Mouse (Mus musculus) neural tube, embryonic 14.5 days (tissue): ENCODE results near the gene Olfr1391. TPM values are rescaled to one million over a fixed set of nuclear protein-coding genes. Genes with fewer than 3 reads are reported as not detected.

Experiments used
- ATAC-seq: fragments of 200-750 bp; cut with Nextera tagmentation; 2 replicates; pipeline ENCODE4 v1.8.0; 2017; ENCODE audit warnings: low read depth, mild to moderate bottlenecking, moderate TSS enrichment, moderate library complexity
- H3K27ac ChIP-seq: fragments of 300-500 bp; sonication (generic); 2 replicates; pipeline ENCODE4 v1.5.1; 2014; ENCODE audit warnings: low read depth, mild to moderate bottlenecking, control low read depth, low read length, moderate library complexity, mixed read lengths
- H3K27me3 ChIP-seq: fragments of 300-500 bp; sonication (generic); 2 replicates; pipeline ENCODE4 v1.6.1; 2014; ENCODE audit warnings: low read length; ENCODE audit not compliant: control insufficient read depth, insufficient read depth
- H3K36me3 ChIP-seq: fragments of 300-500 bp; sonication (generic); 2 replicates; pipeline ENCODE4 v1.6.1; 2014; ENCODE audit warnings: low read length, mixed read lengths; ENCODE audit not compliant: control insufficient read depth, insufficient read depth
- H3K4me1 ChIP-seq: fragments of 300-500 bp; sonication (generic); 2 replicates; pipeline ENCODE4 v1.6.1; 2014; ENCODE audit warnings: low read length; ENCODE audit not compliant: control insufficient read depth, insufficient read depth
- H3K4me2 ChIP-seq: fragments of 300-500 bp; sonication (generic); 2 replicates; pipeline ENCODE4 v1.6.1; 2014; ENCODE audit warnings: mild to moderate bottlenecking, low read depth, low read length, control low read depth
- H3K4me3 ChIP-seq: fragments of 300-500 bp; sonication (generic); 2 replicates; pipeline ENCODE4 v1.5.1; 2014; ENCODE audit warnings: low read depth, low read length, control low read depth, mixed read lengths
- H3K9ac ChIP-seq: fragments of 300-500 bp; sonication (generic); replicated peaks from 2 replicates; pipeline ENCODE4 v1.6.1; 2014; ENCODE audit warnings: low read depth, mild to moderate bottlenecking, control low read depth, low read length, mixed read lengths
- H3K9me3 ChIP-seq: fragments of 300-500 bp; sonication (generic); 2 replicates; pipeline ENCODE4 v1.6.1; 2016; ENCODE audit warnings: low read length; ENCODE audit not compliant: control insufficient read depth
- WGBS: fragments of 180-500 bp; shearing (Covaris S2); extraction: QIAGEN DNeasy Blood & Tissue Kit; methylation state at CpG from one replicate; pipeline ENCODE4 v1.1.7; 2014; 5-methylcytosine and 5-hydroxymethylcytosine counted together
- polyA plus RNA-seq: library from polyadenylated mRNA; unstranded; fragments of >200 nt; fragmentation: Nextera tagmentation; extraction: Ambion mirVana; gene quantifications from 2 replicates; pipeline ENCODE4 v1.2.1, GENCODE M21; 2014

The Olfr1391 gene
- polyA plus RNA-seq, 1 experiment from 2014 or later, result not detected

- no peaks in the 10 kb centered on the region for H3K36me3 ChIP-seq
- H3K4me2 ChIP-seq, result no peak overlapping the region
- H3K9ac ChIP-seq, result no peak overlapping the region
- WGBS, result 80% methylated on average over 1 of the region's 1 CpGs
- no peaks in the 10 kb centered on the region for H3K9me3 ChIP-seq
- no peak overlapping the region for H3K27ac ChIP-seq
- H3K4me3 ChIP-seq, result no peak overlapping the region
- H3K4me1 ChIP-seq, result no peaks in the 10 kb centered on the region
- no peak for ATAC-seq
- no peaks in the 10 kb centered on the region for H3K27me3 ChIP-seq
Measured at GRCm38 (mm10) chr11:49329686-49330085, 7.1 kb downstream of the Olfr1391 start.

- H3K4me2 ChIP-seq, result no peak within 1 kb of the TSS
- no peak within 1 kb of the TSS for H3K9ac ChIP-seq
- no peaks in the 10 kb centered on the region for H3K4me1 ChIP-seq
- no peak within 1 kb of the TSS for H3K4me3 ChIP-seq
- H3K27ac ChIP-seq, result no peak within 1 kb of the TSS
- H3K36me3 ChIP-seq, result no peaks in the 10 kb centered on the region
- H3K9me3 ChIP-seq, result no peaks in the 10 kb centered on the region
- no peaks in the 10 kb centered on the region for H3K27me3 ChIP-seq
- WGBS, result 90% methylated on average over 1 of the region's 1 CpGs
- ATAC-seq, result no peak
Measured at GRCm38 (mm10) chr11:49334888-49335287, 12.3 kb downstream of the Olfr1391 start, which contains the start of gene Olfr1390. TSS of gene Olfr1390 (plus strand) at chr11:49335188.

- no peaks in the 10 kb centered on the region for H3K4me1 ChIP-seq
- WGBS, result 75% methylated on average over 4 of the region's 4 CpGs
Measured at GRCm38 (mm10) chr11:49337150-49337832, 14.7 kb downstream of the Olfr1391 start.

More at GRCm38 (mm10) chr11:49337150-49337832, 14.7 kb downstream of the Olfr1391 start:
- no peak overlapping the region for H3K27ac ChIP-seq
- no peak overlapping the region for H3K4me2 ChIP-seq
- H3K36me3 ChIP-seq, result no peaks in the 10 kb centered on the region
- ATAC-seq, result no peak
- no peak overlapping the region for H3K4me3 ChIP-seq
- H3K9ac ChIP-seq, result no peak overlapping the region
- no peaks in the 10 kb centered on the region for H3K27me3 ChIP-seq
- H3K9me3 ChIP-seq, result no peaks in the 10 kb centered on the region

Other genes with a start within 250 kb of the Olfr1391 start
- 0.62 TPM in 1 of 2 replicates, not detected in the other for gene Ifi47, start 246.2 kb upstream of the Olfr1391 start, polyA plus RNA-seq
- not detected in 2 replicates for gene Olfr1396, start 207.9 kb upstream of the Olfr1391 start, polyA plus RNA-seq
- not detected in 2 replicates for gene Olfr1395, start 180.5 kb upstream of the Olfr1391 start, polyA plus RNA-seq
- gene Olfr1394, start 168.4 kb upstream of the Olfr1391 start, polyA plus RNA-seq, result not detected in 2 replicates
- gene Btnl9, start 135.6 kb upstream of the Olfr1391 start, polyA plus RNA-seq, result 0.17 and 0.23 TPM in 2 replicates
- 49.6 and 54.4 TPM in 2 replicates for gene Zfp62, start 119.5 kb upstream of the Olfr1391 start, polyA plus RNA-seq
- 22.6 and 29.3 TPM in 2 replicates for gene Mgat1, start 78.6 kb upstream of the Olfr1391 start, polyA plus RNA-seq
- gene Olfr1393, start 44.4 kb upstream of the Olfr1391 start, polyA plus RNA-seq, result 0.09 TPM in 1 of 2 replicates, not detected in the other
- not detected in 2 replicates for gene Olfr1392, start 37.5 kb upstream of the Olfr1391 start, polyA plus RNA-seq
- not detected in 2 replicates for gene Olfr10, start 18.0 kb upstream of the Olfr1391 start, polyA plus RNA-seq
- gene Olfr1390, start 12.4 kb downstream of the Olfr1391 start, polyA plus RNA-seq, result not detected in 2 replicates
- gene Olfr1389, start 100.3 kb downstream of the Olfr1391 start, polyA plus RNA-seq, result not detected in 2 replicates
- 0.15 TPM in 1 of 2 replicates, not detected in the other for gene Olfr1388, start 113.9 kb downstream of the Olfr1391 start, polyA plus RNA-seq
- gene Olfr1387, start 132.6 kb downstream of the Olfr1391 start, polyA plus RNA-seq, result not detected in 2 replicates
- gene Olfr1386, start 142.3 kb downstream of the Olfr1391 start, polyA plus RNA-seq, result not detected in 2 replicates
- not detected in 2 replicates for gene Olfr1385, start 166.3 kb downstream of the Olfr1391 start, polyA plus RNA-seq
- gene Olfr1384, start 184.0 kb downstream of the Olfr1391 start, polyA plus RNA-seq, result not detected in 2 replicates
- gene Olfr1383, start 196.9 kb downstream of the Olfr1391 start, polyA plus RNA-seq, result not detected in 2 replicates
- gene Olfr1382, start 205.5 kb downstream of the Olfr1391 start, polyA plus RNA-seq, result not detected in 2 replicates
- gene Olfr1381, start 220.7 kb downstream of the Olfr1391 start, polyA plus RNA-seq, result 0.05 TPM in 1 of 2 replicates, not detected in the other
- gene Olfr1380, start 234.1 kb downstream of the Olfr1391 start, polyA plus RNA-seq, result not detected in 2 replicates